Mouse (Mus musculus): ENCODE measurements around the gene Celf1.

GRCm38 (mm10) chr2:91042651-91043398 is 102.6 kb downstream of the Celf1 start:
- TF ChIP-seq CTCF (IDR thresholded peaks at IDR 0.05; ENCODE audit: low read depth, low read length) (no peak), POLR2A (IDR thresholded peaks at IDR 0.05; ENCODE audit: insufficient read depth, low read length) (no peak)
